In the genomic region with DNA sequence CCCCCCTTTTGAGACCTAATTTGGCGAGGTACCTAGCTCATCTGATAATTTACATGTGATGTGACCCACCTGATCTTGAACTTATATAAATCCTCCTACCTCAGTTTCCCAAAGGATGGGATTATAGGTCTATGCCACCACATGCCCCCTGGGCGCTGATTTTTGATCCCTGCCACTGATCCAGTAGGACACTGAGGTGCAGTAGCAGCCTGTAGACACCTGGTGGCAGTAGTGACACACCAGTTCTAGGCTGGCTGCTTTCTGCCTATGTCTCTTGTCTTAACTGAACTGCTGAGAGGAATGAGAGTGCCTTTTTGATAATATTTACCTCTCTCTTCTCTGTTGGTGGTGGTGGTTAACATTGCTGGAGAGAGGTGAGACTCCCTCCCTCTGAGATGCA, we compare ENCODE assay signal across 8 mouse cellular contexts.
DNase-seq lines count a peak whose midpoint lies in the region; ATAC-seq and TF ChIP-seq lines count a peak whose summit lies in the region.

No protein-coding gene starts in this region.

- no peak for TF ChIP-seq EP300 in liver, postnatal 0 days (IDR thresholded peaks at IDR 0.05; ENCODE audit: low read depth)

- intact Hi-C loops in gastrocnemius, postnatal 14 days (cut with DNase I; ENCODE audit: low total_unique reads), result loop anchor here (5.0 to 10.0 kb wide), 3 partner anchors 120 to 517 kb away; a partner anchor contains a TSS

- H3K4me1 ChIP-seq in cortical plate, adult 2 months (ENCODE audit: control insufficient read depth, insufficient read depth, low read length), result no peaks in the 10 kb centered on the region
- no peaks in the 10 kb centered on the region for H3K4me1 ChIP-seq in liver, postnatal 0 days (ENCODE audit: insufficient read depth)

- DNase-seq in adrenal gland, adult 18-20 months (ENCODE audit: low spot score in 2 of 2), result peak; percentile 64 to 70
- DNase-seq in gastrocnemius, postnatal 14 days, result peak; percentile 60
- DNase-seq in kidney, postnatal 14 days, result peak; percentile 82
- peak; percentile 60 for DNase-seq in liver, postnatal 0 days
- peak; percentile 40 for DNase-seq in retina, adult 2 months (ENCODE audit: low read depth, low spot score)
- DNase-seq in thymus, postnatal 25 days, result peak; percentile 75

- WGBS in liver, postnatal 0 days (ENCODE audit: insufficient replicate concordance), result 31% methylated on average over 2 of the region's 2 CpGs

- no peaks in the 10 kb centered on the region for H3K36me3 ChIP-seq in liver, postnatal 0 days (replicated peaks; ENCODE audit: insufficient read depth, low read length)

- H3K4me3 ChIP-seq in cortical plate, adult 2 months (ENCODE audit: insufficient read depth, low read length), result no peak overlapping the region
- H3K4me3 ChIP-seq in liver, postnatal 0 days (ENCODE audit: low read depth, low read length), result no peak overlapping the region

- TF ChIP-seq CTCF in cortical plate, adult 2 months (IDR thresholded peaks at IDR 0.05; ENCODE audit: extremely low read depth, insufficient read depth, low read length), result peak; percentile 100
- TF ChIP-seq CTCF in liver, postnatal 0 days (IDR thresholded peaks at IDR 0.05; ENCODE audit: low read depth), result peak; percentile 92

- no peaks in the 10 kb centered on the region for H3K27me3 ChIP-seq in liver, postnatal 0 days (ENCODE audit: insufficient read depth, low read length)

- TF ChIP-seq POLR2A in cortical plate, adult 2 months (IDR thresholded peaks at IDR 0.05; ENCODE audit: extremely low read depth, insufficient read depth, low read length), result no peak

- H3K4me2 ChIP-seq in liver, postnatal 0 days (ENCODE audit: low read depth, low read length), result no peak overlapping the region

- H3K27ac ChIP-seq in cortical plate, adult 2 months (ENCODE audit: insufficient read depth, low read length), result no peak overlapping the region
- no peak overlapping the region for H3K27ac ChIP-seq in liver, postnatal 0 days (ENCODE audit: low read depth)

- H3K9me3 ChIP-seq in liver, postnatal 0 days (ENCODE audit: low read length), result no peaks in the 10 kb centered on the region

- no peak overlapping the region for H3K9ac ChIP-seq in liver, postnatal 0 days (replicated peaks)

- peak; percentile 66 for ATAC-seq in CD4-positive, CD25-positive, alpha-beta regulatory T cell, adult 4 months
- ATAC-seq in liver, postnatal 0 days, result no peak
